Mouse (Mus musculus) limb, embryonic 10.5 days (tissue): ENCODE data around the gene D8Ertd738e. TPM values are rescaled to one million over a fixed set of nuclear protein-coding genes. Genes with fewer than 3 reads are reported as not detected.

Source experiments
- DNase-seq: peaks from one replicate; pipeline ENCODE4 v3.0.0-alpha.2; 2017; ENCODE audit warnings: low spot score
- H3K27ac ChIP-seq: fragments of 300-500 bp; sonication (generic); 2 replicates; pipeline ENCODE4 v1.5.1; 2016; ENCODE audit warnings: mild to moderate bottlenecking
- H3K27me3 ChIP-seq: fragments of 300-500 bp; sonication (generic); 2 replicates; pipeline ENCODE4 v1.6.1; 2016; ENCODE audit warnings: low read depth, mild to moderate bottlenecking; ENCODE audit not compliant: poor library complexity, severe bottlenecking
- H3K36me3 ChIP-seq: fragments of 300-500 bp; sonication (generic); 2 replicates; pipeline ENCODE4 v1.6.1; 2016; ENCODE audit warnings: mild to moderate bottlenecking, moderate library complexity
- H3K4me1 ChIP-seq: fragments of 300-500 bp; sonication (generic); 2 replicates; pipeline ENCODE4 v1.6.1; 2016
- H3K4me3 ChIP-seq: fragments of 300-500 bp; sonication (generic); 2 replicates; pipeline ENCODE4 v1.5.1; 2016; ENCODE audit warnings: mild to moderate bottlenecking, moderate library complexity
- H3K9me3 ChIP-seq: fragments of 300-500 bp; sonication (generic); replicated peaks from 2 replicates; pipeline ENCODE4 v1.6.1; 2016; ENCODE audit warnings: mild to moderate bottlenecking
- WGBS: fragments of 180-500 bp; shearing (Covaris S2); methylation state at CpG from one replicate; pipeline ENCODE4 v1.1.7; 2016; 5-methylcytosine and 5-hydroxymethylcytosine counted together
- polyA plus RNA-seq: library from polyadenylated mRNA; unstranded; fragments of >200 nt; fragmentation: Nextera tagmentation; extraction: Ambion mirVana; gene quantifications from 2 replicates; pipeline ENCODE4 v1.2.1, GENCODE M21; 2016

D8Ertd738e gene
- polyA plus RNA-seq, 1 experiment from 2014 or later = 420 TPM

- Histone ChIP-seq H3K27me3 (no peaks in the 10 kb centered on the region), H3K4me1 (peaks cover 21% of the 10 kb centered on the region), H3K9me3 (no peaks in the 10 kb centered on the region), H3K27ac (no peak overlapping the region), H3K36me3 (peaks cover 82% of the 10 kb centered on the region), H3K4me3 (no peak overlapping the region)
- WGBS = 91% methylated on average over 4 of the region's 4 CpGs
- no peak for DNase-seq
Observed at GRCm38 (mm10) chr8:84261098-84261497, 11.6 kb upstream of the D8Ertd738e start.

- peak within 1 kb of the TSS; percentile 87 for H3K4me3 ChIP-seq
- peak; percentile 90 for DNase-seq
- H3K9me3 ChIP-seq = no peaks in the 10 kb centered on the region
- no peaks in the 10 kb centered on the region for H3K27me3 ChIP-seq
- peak within 1 kb of the TSS; percentile 91 for H3K27ac ChIP-seq
- under 1% methylated on average over 64 of the region's 64 CpGs for WGBS
- peaks cover 81% of the 10 kb centered on the region for H3K36me3 ChIP-seq
- peaks cover 25% of the 10 kb centered on the region for H3K4me1 ChIP-seq
Observed at GRCm38 (mm10) chr8:84256822-84257610, 7.5 kb upstream of the D8Ertd738e start, which contains the start of gene Mri1. TSS of gene Mri1 (minus strand) at chr8:84257326.

GRCm38 (mm10) chr8:84256458-84256821, 6.9 kb upstream of the D8Ertd738e start:
- no peaks in the 10 kb centered on the region for H3K9me3 ChIP-seq
- peaks cover 81% of the 10 kb centered on the region for H3K36me3 ChIP-seq
- no peak for DNase-seq
- H3K27me3 ChIP-seq = no peaks in the 10 kb centered on the region
- H3K4me3 ChIP-seq = peak overlapping the region; percentile 87
- H3K4me1 ChIP-seq = peaks cover 25% of the 10 kb centered on the region
- H3K27ac ChIP-seq = peak overlapping the region; percentile 91
- 14% methylated on average over 6 of the region's 6 CpGs for WGBS

GRCm38 (mm10) chr8:84255858-84256257, 6.3 kb upstream of the D8Ertd738e start:
- 87% methylated on average over 3 of the region's 3 CpGs for WGBS
- Histone ChIP-seq H3K36me3 (peaks cover 81% of the 10 kb centered on the region), H3K9me3 (no peaks in the 10 kb centered on the region), H3K27me3 (no peaks in the 10 kb centered on the region), H3K4me3 (peak overlapping the region; percentile 87), H3K27ac (peak overlapping the region; percentile 91; the same call in 1 of the 2 replicates), H3K4me1 (peaks cover 25% of the 10 kb centered on the region)
- no peak for DNase-seq

- WGBS = 83% methylated on average over 2 of the region's 2 CpGs
Observed at GRCm38 (mm10) chr8:84241821-84242220, 7.7 kb downstream of the D8Ertd738e start.

GRCm38 (mm10) chr8:84241167-84241566, 8.4 kb downstream of the D8Ertd738e start:
- Histone ChIP-seq H3K4me1 (peaks cover 13% of the 10 kb centered on the region), H3K36me3 (peaks cover 30% of the 10 kb centered on the region), H3K9me3 (no peaks in the 10 kb centered on the region), H3K4me3 (no peak overlapping the region), H3K27ac (no peak overlapping the region), H3K27me3 (no peaks in the 10 kb centered on the region)
- WGBS = 62% methylated on average over 6 of the region's 6 CpGs
- DNase-seq = no peak

More at GRCm38 (mm10) chr8:84241821-84242220, 7.7 kb downstream of the D8Ertd738e start:
- no peaks in the 10 kb centered on the region for H3K9me3 ChIP-seq
- peaks cover 10% of the 10 kb centered on the region for H3K4me1 ChIP-seq
- H3K4me3 ChIP-seq = no peak overlapping the region
- DNase-seq = no peak
- H3K27me3 ChIP-seq = no peaks in the 10 kb centered on the region
- H3K36me3 ChIP-seq = peaks cover 37% of the 10 kb centered on the region
- H3K27ac ChIP-seq = no peak overlapping the region

- H3K27ac ChIP-seq = peak overlapping the region; percentile 96
- peak overlapping the region; percentile 96 for H3K4me3 ChIP-seq
- peaks cover 24% of the 10 kb centered on the region for H3K36me3 ChIP-seq
- no peak for DNase-seq
- H3K9me3 ChIP-seq = no peaks in the 10 kb centered on the region
- H3K27me3 ChIP-seq = no peaks in the 10 kb centered on the region
- peaks cover 27% of the 10 kb centered on the region for H3K4me1 ChIP-seq
- 28% methylated on average over 19 of the region's 19 CpGs for WGBS
Observed at GRCm38 (mm10) chr8:84237542-84238229, 11.8 kb downstream of the D8Ertd738e start.

- under 1% methylated on average over 35 of the region's 35 CpGs for WGBS
- H3K27me3 ChIP-seq = no peaks in the 10 kb centered on the region
- peak within 1 kb of the TSS; percentile 96 for H3K27ac ChIP-seq
- peak within 1 kb of the TSS; percentile 96 for H3K4me3 ChIP-seq
- peak; percentile 98 for DNase-seq
- H3K4me1 ChIP-seq = peaks cover 27% of the 10 kb centered on the region
- H3K9me3 ChIP-seq = no peaks in the 10 kb centered on the region
- peaks cover 31% of the 10 kb centered on the region for H3K36me3 ChIP-seq
Observed at GRCm38 (mm10) chr8:84236998-84237473, 12.5 kb downstream of the D8Ertd738e start, which contains the start of gene Zswim4. TSS of gene Zswim4 (minus strand) at chr8:84237055.

GRCm38 (mm10) chr8:84236410-84236997, 13.0 kb downstream of the D8Ertd738e start:
- peak; percentile 45 for DNase-seq
- Histone ChIP-seq H3K27ac (peak overlapping the region; percentile 96), H3K9me3 (no peaks in the 10 kb centered on the region), H3K27me3 (no peaks in the 10 kb centered on the region), H3K4me3 (peak overlapping the region; percentile 96), H3K36me3 (peaks cover 36% of the 10 kb centered on the region), H3K4me1 (peaks cover 27% of the 10 kb centered on the region)
- under 1% methylated on average over 29 of the region's 30 CpGs for WGBS

GRCm38 (mm10) chr8:84235746-84236409, 13.6 kb downstream of the D8Ertd738e start:
- peaks cover 42% of the 10 kb centered on the region for H3K36me3 ChIP-seq
- H3K27me3 ChIP-seq = no peaks in the 10 kb centered on the region
- peak overlapping the region; percentile 96 for H3K4me3 ChIP-seq
- DNase-seq = no peak
- peak overlapping the region; percentile 96 for H3K27ac ChIP-seq
- WGBS = 38% methylated on average over 10 of the region's 10 CpGs
- peaks cover 27% of the 10 kb centered on the region for H3K4me1 ChIP-seq
- no peaks in the 10 kb centered on the region for H3K9me3 ChIP-seq

- Histone ChIP-seq H3K4me3 (no peak overlapping the region), H3K4me1 (peaks cover 25% of the 10 kb centered on the region), H3K27ac (no peak overlapping the region), H3K36me3 (peaks cover 71% of the 10 kb centered on the region), H3K27me3 (no peaks in the 10 kb centered on the region), H3K9me3 (no peaks in the 10 kb centered on the region)
- DNase-seq = no peak
- WGBS = 89% methylated on average over 2 of the region's 2 CpGs
Observed at GRCm38 (mm10) chr8:84233055-84233454, 16.5 kb downstream of the D8Ertd738e start.

GRCm38 (mm10) chr8:84230735-84231134, 18.8 kb downstream of the D8Ertd738e start:
- WGBS = 82% methylated on average over 17 of the region's 17 CpGs
- no peak for DNase-seq
- Histone ChIP-seq H3K4me1 (peaks cover 9% of the 10 kb centered on the region), H3K27me3 (no peaks in the 10 kb centered on the region), H3K4me3 (no peak overlapping the region), H3K36me3 (peaks cover 94% of the 10 kb centered on the region), H3K27ac (no peak overlapping the region), H3K9me3 (no peaks in the 10 kb centered on the region)
